Mouse (Mus musculus): Measurements from ENCODE around the gene Lpin3.

GRCm38 (mm10) chr2:160917313-160917712 is 36.8 kb downstream of the Lpin3 start:
- TF ChIP-seq GATA1 (IDR thresholded peaks at IDR 0.05; ENCODE audit: borderline replicate concordance, low read length) = no peak
- TF ChIP-seq FLI1 (IDR thresholded peaks at IDR 0.05; ENCODE audit: low read length) = no peak

Data from megakaryocyte, embryonic 14.5 days (primary cell).